ENCODE assay signal across 9 mouse cellular contexts in the genomic region with DNA sequence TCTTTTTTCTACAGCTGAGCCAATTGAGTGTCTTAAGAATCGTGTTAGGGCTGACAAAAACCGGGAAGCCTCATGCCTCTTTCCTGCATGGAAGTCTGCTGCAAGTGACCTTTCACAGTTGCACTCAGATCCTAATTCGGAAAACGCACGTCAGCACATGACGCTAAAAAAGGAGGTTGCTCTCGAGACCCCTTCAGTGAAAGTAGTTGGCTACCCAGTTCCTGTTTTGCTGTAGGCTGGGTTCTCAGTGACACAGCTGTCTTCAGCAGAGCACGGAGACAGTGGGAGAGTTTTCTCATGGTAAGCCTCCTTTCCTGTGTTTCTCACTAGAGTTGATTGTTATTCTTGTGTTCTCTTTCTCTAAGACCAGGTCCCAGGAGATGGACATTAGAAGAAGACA. TPM values are rescaled to one million over a fixed set of nuclear protein-coding genes. Genes with fewer than 3 reads are reported as not detected.
A peak's percentile ranks its signal among the peaks of the same experiment; 100 is the strongest.
DNase-seq lines count a peak whose midpoint lies in the region; ATAC-seq and TF ChIP-seq lines count a peak whose summit lies in the region.
"Had no signal": no experiment of that assay in that cellular context is flagged by ENCODE, and none has a peak within 500 bp of the region (broad histone marks: within the 10 kb centered on the region; RNA-seq: fewer than 3 reads in every experiment).

No protein-coding gene starts in this region.

- no peaks in the 10 kb centered on the region for H3K36me3 ChIP-seq in heart, embryonic 12.5 days
- no peaks in the 10 kb centered on the region for H3K36me3 ChIP-seq in liver, postnatal 0 days (replicated peaks; ENCODE audit: insufficient read depth, low read length)
- H3K36me3 ChIP-seq: lung, embryonic 15.5 days had no signal

- H3K4me3 ChIP-seq in heart, embryonic 12.5 days = no peak overlapping the region
- no peak overlapping the region for H3K4me3 ChIP-seq in liver, postnatal 0 days (ENCODE audit: low read depth, low read length)
- H3K4me3 ChIP-seq: lung, embryonic 15.5 days had no signal

- H3K27ac ChIP-seq in heart, embryonic 12.5 days (ENCODE audit: poor library complexity, severe bottlenecking) = no peak overlapping the region
- H3K27ac ChIP-seq in liver, postnatal 0 days (ENCODE audit: low read depth) = peak overlapping the region; percentile 79
- H3K27ac ChIP-seq: lung, embryonic 15.5 days had no signal

- intact Hi-C loops in left cerebral cortex, postnatal 25 days (cut with DNase I) = no loop called here

- H3K4me1 ChIP-seq in heart, embryonic 12.5 days (replicated peaks) = peaks cover 14% of the 10 kb centered on the region; the same call in 1 of the 2 replicates
- H3K4me1 ChIP-seq in liver, postnatal 0 days (ENCODE audit: insufficient read depth) = peaks cover 29% of the 10 kb centered on the region
- H3K4me1 ChIP-seq: lung, embryonic 15.5 days had no signal

- H3K9ac ChIP-seq in heart, embryonic 12.5 days = no peak overlapping the region
- H3K9ac ChIP-seq in liver, postnatal 0 days (replicated peaks) = no peak overlapping the region
- H3K9ac ChIP-seq: lung, embryonic 15.5 days had no signal

- H3K4me2 ChIP-seq in heart, embryonic 12.5 days = no peak overlapping the region
- H3K4me2 ChIP-seq in liver, postnatal 0 days (ENCODE audit: low read depth, low read length) = peak overlapping the region; percentile 34
- H3K4me2 ChIP-seq: lung, embryonic 15.5 days had no signal

- no peaks in the 10 kb centered on the region for H3K27me3 ChIP-seq in heart, embryonic 12.5 days (replicated peaks)
- H3K27me3 ChIP-seq in liver, postnatal 0 days (ENCODE audit: insufficient read depth, low read length) = no peaks in the 10 kb centered on the region
- H3K27me3 ChIP-seq: lung, embryonic 15.5 days had no signal

- peak; percentile 30; the same call in 1 of the 2 replicates for TF ChIP-seq EP300 in liver, postnatal 0 days (IDR thresholded peaks at IDR 0.05; ENCODE audit: low read depth)

- TF ChIP-seq CTCF in brain, embryonic 14.5 days (IDR thresholded peaks at IDR 0.05; ENCODE audit: borderline replicate concordance, extremely low read depth, insufficient read depth, insufficient read length) = no peak
- TF ChIP-seq CTCF in liver, postnatal 0 days (IDR thresholded peaks at IDR 0.05; ENCODE audit: low read depth) = no peak

- DNase-seq in heart, adult 18-20 months = peak; percentile 50 to 75
- DNase-seq in brain, embryonic 14.5 days (ENCODE audit: low read depth) = peak; percentile 16
- DNase-seq in liver, postnatal 0 days = peak; percentile 37
- peak; percentile 84 to 86 for DNase-seq in spleen, postnatal 36 days (ENCODE audit: low spot score in 2 of 2)
- DNase-seq in adrenal gland, postnatal 36 days = no peak
- no peak for DNase-seq in left cerebral cortex, postnatal 25 days (ENCODE audit: low spot score in 2 of 2)

- no peaks in the 10 kb centered on the region for H3K9me3 ChIP-seq in heart, embryonic 12.5 days (replicated peaks)
- no peaks in the 10 kb centered on the region for H3K9me3 ChIP-seq in liver, postnatal 0 days (ENCODE audit: low read length)
- H3K9me3 ChIP-seq: lung, embryonic 15.5 days had no signal

- no peak for TF ChIP-seq POLR2A in brain, embryonic 14.5 days (IDR thresholded peaks at IDR 0.05; ENCODE audit: borderline replicate concordance, extremely low read depth, insufficient read depth, insufficient read length, poor library complexity, severe bottlenecking)

- ATAC-seq in heart, embryonic 12.5 days (ENCODE audit: insufficient number of reproducible peaks, low FRiP score) = no peak
- no peak for ATAC-seq in liver, postnatal 0 days
- no peak for ATAC-seq in megakaryocyte-erythroid progenitor cell, adult 5-6 weeks (replicated peaks; ENCODE audit: low FRiP score, low TSS enrichment, poor library complexity, severe bottlenecking)

- 45% methylated on average over 8 of the region's 8 CpGs for WGBS in heart, embryonic 12.5 days
- 29% methylated on average over 8 of the region's 8 CpGs for WGBS in liver, postnatal 0 days (ENCODE audit: insufficient replicate concordance)

RNA-seq across cellular contexts. Expression of gene Gpcpd1, which starts 9.7 kb away (rescaled TPM):
- total RNA-seq in heart, adult 18-20 months (2021) = 100 to 1,000 TPM; 151 to 198 TPM
- 42.1 and 47.6 TPM in 2 replicates for polyA plus RNA-seq in heart, embryonic 12.5 days (2016; fragmentation: Nextera tagmentation; extraction: Ambion mirVana)
- polyA plus RNA-seq in brain, embryonic 14.5 days (2012; rRNA removed) = 51.1 and 57.9 TPM in 2 replicates
- 65.0 and 65.8 TPM in 2 replicates for polyA plus RNA-seq in liver, postnatal 0 days (2015; fragmentation: Nextera tagmentation; extraction: Ambion mirVana)
- 10 to 100 TPM; 19.5 to 57.4 TPM for total RNA-seq in adrenal gland, postnatal 36 days (2021)
- total RNA-seq in left cerebral cortex, postnatal 25 days (2021) = 10 to 100 TPM; 90.1 to 90.7 TPM
- 15.5 and 21.6 TPM in 2 replicates for total RNA-seq in megakaryocyte-erythroid progenitor cell, adult 5-6 weeks (2014; fragmentation: Nextera tagmentation)
- total RNA-seq in megakaryocyte-erythroid progenitor cell, adult 5-6 weeks (2017) = 18.6 and 30.4 TPM in 2 replicates

Comparison
In these comparisons a context has a peak if more than half of its experiments do, and no peak if none do; other contexts are left out.
1. DNase-seq: peak in heart, adult 18-20 months (2 of 2), brain, embryonic 14.5 days (single experiment), liver, postnatal 0 days (single experiment) and spleen, postnatal 36 days (2 of 2); none in adrenal gland, postnatal 36 days (0 of 2) and left cerebral cortex, postnatal 25 days (0 of 2).